Mouse (Mus musculus): ENCODE measurements at regions not wholly inside any gene's neighbourhood (a gene's known extent, or its start where the extent isn't known, plus 50 kb on each side); places are given as distances from the start of the nearest gene placed in this dataset.

GRCm38 (mm10) chr13:107097005-107097404 lies 75.1 kb upstream of the Kif2a start:
- no peak for ATAC-seq (replicated peaks; ENCODE audit: insufficient number of reproducible peaks, insufficient read depth, low FRiP score, low read depth)
- H3K9me3 ChIP-seq (replicated peaks) = no peaks in the 10 kb centered on the region
- peaks cover 34% of the 10 kb centered on the region for H3K4me1 ChIP-seq (replicated peaks)
- H3K27ac ChIP-seq = no peak overlapping the region
- no peak overlapping the region for H3K4me2 ChIP-seq
- no peak overlapping the region for H3K9ac ChIP-seq
- H3K27me3 ChIP-seq = no peaks in the 10 kb centered on the region
- no peaks in the 10 kb centered on the region for H3K36me3 ChIP-seq
- WGBS = 74% methylated on average over 4 of the region's 4 CpGs
- H3K4me3 ChIP-seq = no peak overlapping the region

DNA sequence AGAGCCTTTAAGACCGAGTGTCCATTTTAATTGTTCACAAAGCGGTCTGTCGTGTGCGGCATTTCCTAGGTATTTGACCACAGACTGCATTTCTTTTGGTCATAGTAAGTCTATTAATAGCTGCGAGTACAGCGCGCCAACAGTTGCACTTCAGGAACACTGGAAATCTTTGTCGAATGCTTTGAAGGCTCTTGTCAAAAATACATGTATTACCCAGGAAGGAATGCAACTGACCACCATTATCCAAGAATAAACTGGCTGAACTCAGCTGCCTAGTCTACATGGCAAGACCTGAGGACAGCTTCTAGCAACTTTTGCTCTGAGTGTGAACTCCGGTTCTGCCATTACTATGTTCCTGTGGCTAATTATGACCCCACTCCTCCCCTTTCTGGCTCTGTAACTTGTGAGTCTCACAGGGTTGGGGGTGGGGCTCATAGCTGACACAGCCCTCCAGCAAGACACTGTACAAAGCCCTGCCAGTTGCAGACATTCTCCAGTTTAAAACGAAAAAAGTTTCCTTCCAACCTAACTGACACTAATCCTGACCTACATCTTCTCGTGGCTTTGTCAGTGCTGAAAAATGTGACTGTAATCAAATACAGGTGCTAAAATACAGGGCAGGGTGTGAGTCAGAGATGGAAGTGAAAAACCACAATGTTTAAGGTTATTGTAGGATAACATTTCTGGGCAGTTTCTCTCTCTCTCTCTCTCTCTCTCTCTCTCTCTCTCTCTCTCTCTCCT lies 73.2 kb upstream of the Kif2a start:
- WGBS = 24% methylated on average over 11 of the region's 11 CpGs
- H3K4me1 ChIP-seq (replicated peaks) = peaks cover 24% of the 10 kb centered on the region
- peak; percentile 80 for ATAC-seq (replicated peaks; ENCODE audit: insufficient number of reproducible peaks, insufficient read depth, low FRiP score, low read depth)
- peak overlapping the region; percentile 10; the same call in 1 of the 2 replicates for H3K4me3 ChIP-seq
- H3K9ac ChIP-seq = 0 out of 2 replicates have a peak overlapping the region, but pooled peaks have one; percentile 20
- H3K36me3 ChIP-seq = no peaks in the 10 kb centered on the region
- H3K9me3 ChIP-seq (replicated peaks) = no peaks in the 10 kb centered on the region
- no peaks in the 10 kb centered on the region for H3K27me3 ChIP-seq
- peak overlapping the region; percentile 89 for H3K27ac ChIP-seq
- peak overlapping the region; percentile 48 for H3K4me2 ChIP-seq

GRCm38 (mm10) chr13:107094487-107094886 lies 72.6 kb upstream of the Kif2a start:
- 65% methylated on average over 11 of the region's 11 CpGs for WGBS
- Histone ChIP-seq H3K27ac (peak overlapping the region; percentile 89), H3K4me2 (peak overlapping the region; percentile 48), H3K9ac (no peak overlapping the region), H3K4me3 (0 out of 2 replicates have a peak overlapping the region, but pooled peaks have one; percentile 10), H3K36me3 (no peaks in the 10 kb centered on the region), H3K27me3 (no peaks in the 10 kb centered on the region), H3K4me1 (replicated peaks) (peaks cover 24% of the 10 kb centered on the region), H3K9me3 (replicated peaks) (no peaks in the 10 kb centered on the region)
- peak; percentile 56 for ATAC-seq (replicated peaks; ENCODE audit: insufficient number of reproducible peaks, insufficient read depth, low FRiP score, low read depth)

- WGBS = 82% methylated on average over 2 of the region's 2 CpGs
- no peak overlapping the region for H3K9ac ChIP-seq
- no peak overlapping the region for H3K4me3 ChIP-seq
- H3K27me3 ChIP-seq = no peaks in the 10 kb centered on the region
- peaks cover 24% of the 10 kb centered on the region for H3K4me1 ChIP-seq (replicated peaks)
- H3K4me2 ChIP-seq = no peak overlapping the region
- peak overlapping the region; percentile 89 for H3K27ac ChIP-seq
- H3K9me3 ChIP-seq (replicated peaks) = no peaks in the 10 kb centered on the region
- no peaks in the 10 kb centered on the region for H3K36me3 ChIP-seq
- ATAC-seq (replicated peaks; ENCODE audit: insufficient number of reproducible peaks, insufficient read depth, low FRiP score, low read depth) = no peak
Observed at GRCm38 (mm10) chr13:107093683-107094082, 71.8 kb upstream of the Kif2a start.

DNA sequence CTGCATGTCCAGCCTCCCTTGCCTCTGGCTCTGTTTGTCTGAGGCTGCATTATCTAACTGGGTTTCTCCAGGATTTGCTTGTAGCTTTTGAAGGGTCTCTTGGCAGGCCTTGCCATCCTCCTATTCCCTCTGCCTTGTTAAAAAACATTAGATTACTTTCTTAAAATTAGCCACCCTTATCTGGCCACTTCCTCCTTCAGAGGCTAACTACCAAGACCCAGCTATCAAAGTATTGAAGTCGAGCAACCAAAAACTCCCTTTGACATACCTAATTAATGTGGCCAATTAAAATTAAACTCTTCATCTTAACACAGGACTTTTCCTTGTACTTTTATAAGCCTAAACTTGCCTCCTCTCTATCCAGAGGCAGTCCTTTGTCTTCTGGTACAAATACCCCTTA lies 66.3 kb upstream of the Kif2a start:
- Histone ChIP-seq H3K9me3 (replicated peaks) (no peaks in the 10 kb centered on the region), H3K27me3 (no peaks in the 10 kb centered on the region), H3K9ac (no peak overlapping the region), H3K4me2 (no peak overlapping the region), H3K4me1 (replicated peaks) (no peaks in the 10 kb centered on the region), H3K4me3 (no peak overlapping the region), H3K36me3 (no peaks in the 10 kb centered on the region), H3K27ac (no peak overlapping the region)
- ATAC-seq (replicated peaks; ENCODE audit: insufficient number of reproducible peaks, insufficient read depth, low FRiP score, low read depth) = no peak
- 40% methylated on average over 1 of the region's 1 CpGs for WGBS

DNA sequence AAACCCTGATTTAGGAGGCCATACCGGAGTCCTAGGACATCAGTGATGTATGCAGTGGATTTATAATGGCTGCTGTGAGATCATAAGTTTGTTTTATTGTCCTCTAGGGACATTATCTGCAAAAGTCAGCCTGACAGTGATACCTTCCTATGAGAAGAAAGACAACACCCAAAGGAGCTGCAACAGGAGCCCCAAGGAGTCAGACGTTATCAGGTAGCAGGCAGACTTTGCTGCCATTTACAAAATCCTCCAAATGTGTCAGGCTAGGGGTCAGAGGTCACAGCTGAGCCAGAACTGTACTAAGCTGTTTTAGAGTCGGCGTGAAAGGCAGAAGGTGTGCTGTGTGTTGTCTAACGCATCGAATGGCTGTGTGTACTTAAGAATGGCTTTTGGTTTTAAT lies 65.4 kb upstream of the Kif2a start:
- whole genome bisulfite sequencing = 65% methylated on average over 6 of the region's 6 CpGs
- ATAC-seq (replicated peaks; ENCODE audit: insufficient number of reproducible peaks, insufficient read depth, low FRiP score, low read depth) = no peak
- no peaks in the 10 kb centered on the region for H3K4me1 ChIP-seq (replicated peaks)
- no peaks in the 10 kb centered on the region for H3K9me3 ChIP-seq (replicated peaks)
- no peak overlapping the region for H3K9ac ChIP-seq
- H3K36me3 ChIP-seq = no peaks in the 10 kb centered on the region
- H3K4me2 ChIP-seq = no peak overlapping the region
- no peak overlapping the region for H3K4me3 ChIP-seq
- H3K27me3 ChIP-seq = no peaks in the 10 kb centered on the region
- H3K27ac ChIP-seq = no peak overlapping the region

- Histone ChIP-seq H3K27ac (no peak overlapping the region), H3K4me1 (replicated peaks) (peaks cover 4% of the 10 kb centered on the region), H3K36me3 (no peaks in the 10 kb centered on the region), H3K4me2 (no peak overlapping the region), H3K27me3 (no peaks in the 10 kb centered on the region), H3K4me3 (no peak overlapping the region), H3K9ac (no peak overlapping the region), H3K9me3 (replicated peaks) (no peaks in the 10 kb centered on the region)
- ATAC-seq (replicated peaks; ENCODE audit: insufficient number of reproducible peaks, insufficient read depth, low FRiP score, low read depth) = no peak
- WGBS = 87% methylated on average over 1 of the region's 1 CpGs
Observed at GRCm38 (mm10) chr13:107078085-107078484, 56.2 kb upstream of the Kif2a start.

DNA sequence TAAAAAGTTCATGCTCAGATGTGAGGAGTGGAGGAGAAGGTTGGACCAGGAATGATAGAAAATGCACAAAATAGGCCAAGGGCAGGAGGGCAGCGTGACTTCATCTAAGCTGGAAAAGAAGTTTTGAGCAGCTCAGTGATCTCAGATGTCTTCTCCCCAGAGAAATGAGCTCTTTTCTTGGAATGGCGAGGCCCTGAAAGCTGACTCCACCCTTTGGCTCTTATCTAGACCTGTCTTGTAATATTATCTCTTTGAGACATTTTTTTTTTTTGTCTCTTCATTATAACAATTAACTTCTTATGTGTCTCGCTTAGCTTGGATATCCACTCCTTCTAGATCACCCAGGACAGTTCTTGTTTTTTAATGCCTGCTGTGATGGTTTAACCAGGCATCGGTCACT lies 53.0 kb upstream of the Kif2a start:
- Histone ChIP-seq H3K4me2 (no peak overlapping the region), H3K4me3 (no peak overlapping the region), H3K9me3 (replicated peaks) (no peaks in the 10 kb centered on the region), H3K36me3 (no peaks in the 10 kb centered on the region), H3K27me3 (no peaks in the 10 kb centered on the region), H3K4me1 (replicated peaks) (peaks cover 9% of the 10 kb centered on the region), H3K9ac (no peak overlapping the region), H3K27ac (no peak overlapping the region)
- no peak for ATAC-seq (replicated peaks; ENCODE audit: insufficient number of reproducible peaks, insufficient read depth, low FRiP score, low read depth)
- 81% methylated on average over 4 of the region's 4 CpGs for WGBS

GRCm38 (mm10) chr13:107073039-107073620 lies 51.2 kb upstream of the Kif2a start:
- H3K9me3 ChIP-seq (replicated peaks) = no peaks in the 10 kb centered on the region
- peak overlapping the region; percentile 30 for H3K4me3 ChIP-seq
- 8% methylated on average over 14 of the region's 14 CpGs for WGBS
- ATAC-seq (replicated peaks; ENCODE audit: insufficient number of reproducible peaks, insufficient read depth, low FRiP score, low read depth) = no peak; the same call in 1 of the 2 replicates
- no peaks in the 10 kb centered on the region for H3K36me3 ChIP-seq
- H3K27ac ChIP-seq = peak overlapping the region; percentile 6; the same call in 1 of the 2 replicates
- H3K27me3 ChIP-seq = no peaks in the 10 kb centered on the region
- H3K4me2 ChIP-seq = peak overlapping the region; percentile 60
- peaks cover 9% of the 10 kb centered on the region for H3K4me1 ChIP-seq (replicated peaks)
- peak overlapping the region; percentile 39 for H3K9ac ChIP-seq

GRCm38 (mm10) chr13:107072345-107073038 lies 50.6 kb upstream of the Kif2a start:
- Histone ChIP-seq H3K36me3 (no peaks in the 10 kb centered on the region), H3K27me3 (no peaks in the 10 kb centered on the region), H3K9me3 (replicated peaks) (no peaks in the 10 kb centered on the region), H3K9ac (no peak overlapping the region), H3K4me3 (peak overlapping the region; percentile 30), H3K27ac (no peak overlapping the region), H3K4me2 (peak overlapping the region; percentile 60), H3K4me1 (replicated peaks) (peaks cover 9% of the 10 kb centered on the region)
- WGBS = 39% methylated on average over 11 of the region's 11 CpGs
- ATAC-seq (replicated peaks; ENCODE audit: insufficient number of reproducible peaks, insufficient read depth, low FRiP score, low read depth) = no peak
